Mouse (Mus musculus): ENCODE measurements around the gene Irs2. TPM values are rescaled to one million over a fixed set of nuclear protein-coding genes. Genes with fewer than 3 reads are reported as not detected.

The Irs2 gene
- 2.9 and 3.4 TPM in 2 replicates for polyA plus RNA-seq (2015; fragmentation: Nextera tagmentation; extraction: Ambion mirVana)

- peaks cover 58% of the 10 kb centered on the region for H3K4me1 ChIP-seq (replicated peaks)
- peak within 1 kb of the TSS; percentile 92 for H3K4me3 ChIP-seq (replicated peaks)
- ATAC-seq (ENCODE audit: low read depth) = peak; percentile 1; the same call in 1 of the 2 replicates
- WGBS (ENCODE audit: insufficient replicate concordance) = under 1% methylated on average over 64 of the region's 64 CpGs
- H3K9me3 ChIP-seq (replicated peaks) = no peaks in the 10 kb centered on the region
- peak within 1 kb of the TSS; percentile 97 for H3K9ac ChIP-seq
- DNase-seq = no peak
- peaks cover 6% of the 10 kb centered on the region; the same call in 1 of the 2 replicates for H3K27me3 ChIP-seq
- peaks cover 26% of the 10 kb centered on the region for H3K36me3 ChIP-seq
- peak within 1 kb of the TSS; percentile 97 for H3K4me2 ChIP-seq
- peak within 1 kb of the TSS; percentile 97 for H3K27ac ChIP-seq
These were observed at the start of gene Irs2 for GRCm38 (mm10) chr8:11008379-11008775. Gene Irs2 (minus strand): TSS chr8:11008458.

- H3K4me3 ChIP-seq (replicated peaks) = no peak overlapping the region
- no peak overlapping the region for H3K4me2 ChIP-seq
- no peak overlapping the region for H3K9ac ChIP-seq
- 62% methylated on average over 5 of the region's 5 CpGs for WGBS (ENCODE audit: insufficient replicate concordance)
- DNase-seq (no peak), ATAC-seq (ENCODE audit: low read depth) (no peak)
- H3K4me1 ChIP-seq (replicated peaks) = peaks cover 3% of the 10 kb centered on the region; the same call in 1 of the 2 replicates
- no peaks in the 10 kb centered on the region for H3K27me3 ChIP-seq
- H3K27ac ChIP-seq = no peak overlapping the region
- no peaks in the 10 kb centered on the region for H3K36me3 ChIP-seq
- H3K9me3 ChIP-seq (replicated peaks) = no peaks in the 10 kb centered on the region
These were observed 48.4 kb upstream of the Irs2 start for GRCm38 (mm10) chr8:11056665-11057064.

- H3K36me3 ChIP-seq = no peaks in the 10 kb centered on the region
- no peaks in the 10 kb centered on the region for H3K9me3 ChIP-seq (replicated peaks)
- H3K27ac ChIP-seq = no peak overlapping the region
- no peak overlapping the region for H3K9ac ChIP-seq
- no peak for DNase-seq
- H3K4me1 ChIP-seq (replicated peaks) = peaks cover 3% of the 10 kb centered on the region; the same call in 1 of the 2 replicates
- H3K27me3 ChIP-seq = no peaks in the 10 kb centered on the region
- 68% methylated on average over 8 of the region's 8 CpGs for WGBS (ENCODE audit: insufficient replicate concordance)
- no peak overlapping the region for H3K4me3 ChIP-seq (replicated peaks)
- ATAC-seq (ENCODE audit: low read depth) = no peak
- no peak overlapping the region for H3K4me2 ChIP-seq
These were observed 47.9 kb upstream of the Irs2 start for GRCm38 (mm10) chr8:11056175-11056563.

GRCm38 (mm10) chr8:11055557-11056174 lies 47.4 kb upstream of the Irs2 start:
- H3K4me3 ChIP-seq (replicated peaks) = no peak overlapping the region
- no peak overlapping the region for H3K27ac ChIP-seq
- DNase-seq = no peak
- H3K27me3 ChIP-seq = no peaks in the 10 kb centered on the region
- WGBS (ENCODE audit: insufficient replicate concordance) = 63% methylated on average over 16 of the region's 16 CpGs
- H3K9me3 ChIP-seq (replicated peaks) = no peaks in the 10 kb centered on the region
- no peaks in the 10 kb centered on the region for H3K36me3 ChIP-seq
- H3K4me1 ChIP-seq (replicated peaks) = peaks cover 3% of the 10 kb centered on the region; the same call in 1 of the 2 replicates
- no peak overlapping the region for H3K4me2 ChIP-seq
- peak; percentile 79 for ATAC-seq (ENCODE audit: low read depth)
- no peak overlapping the region for H3K9ac ChIP-seq

GRCm38 (mm10) chr8:11049835-11050234 lies 41.6 kb upstream of the Irs2 start:
- Histone ChIP-seq H3K4me3 (replicated peaks) (no peak overlapping the region), H3K27ac (no peak overlapping the region), H3K36me3 (no peaks in the 10 kb centered on the region), H3K27me3 (no peaks in the 10 kb centered on the region), H3K4me2 (no peak overlapping the region), H3K9ac (no peak overlapping the region), H3K9me3 (replicated peaks) (no peaks in the 10 kb centered on the region), H3K4me1 (replicated peaks) (0 out of 2 replicates have a peak, but pooled peaks cover 4% of the 10 kb centered on the region)
- WGBS (ENCODE audit: insufficient replicate concordance) = 30% methylated on average over 5 of the region's 5 CpGs
- DNase-seq (no peak), ATAC-seq (ENCODE audit: low read depth) (no peak)

GRCm38 (mm10) chr8:11047812-11048211 lies 39.6 kb upstream of the Irs2 start:
- Histone ChIP-seq H3K4me1 (replicated peaks) (peaks cover 10% of the 10 kb centered on the region), H3K9ac (no peak overlapping the region), H3K9me3 (replicated peaks) (no peaks in the 10 kb centered on the region), H3K27ac (no peak overlapping the region), H3K27me3 (no peaks in the 10 kb centered on the region), H3K4me3 (replicated peaks) (no peak overlapping the region), H3K4me2 (no peak overlapping the region), H3K36me3 (no peaks in the 10 kb centered on the region)
- DNase-seq (peak; percentile 59), ATAC-seq (ENCODE audit: low read depth) (peak; percentile 63)
- 11% methylated on average over 1 of the region's 1 CpGs for WGBS (ENCODE audit: insufficient replicate concordance)

GRCm38 (mm10) chr8:11044660-11045059 lies 36.4 kb upstream of the Irs2 start:
- no peak overlapping the region for H3K9ac ChIP-seq
- no peak overlapping the region for H3K4me3 ChIP-seq (replicated peaks)
- no peak overlapping the region for H3K4me2 ChIP-seq
- 0 out of 2 replicates have a peak, but pooled peaks cover 6% of the 10 kb centered on the region for H3K27me3 ChIP-seq
- H3K27ac ChIP-seq = no peak overlapping the region
- ATAC-seq (ENCODE audit: low read depth) (no peak), DNase-seq (no peak)
- no peaks in the 10 kb centered on the region for H3K36me3 ChIP-seq
- WGBS (ENCODE audit: insufficient replicate concordance) = 76% methylated on average over 11 of the region's 11 CpGs
- H3K4me1 ChIP-seq (replicated peaks) = peaks cover 14% of the 10 kb centered on the region
- H3K9me3 ChIP-seq (replicated peaks) = no peaks in the 10 kb centered on the region

- 86% methylated on average over 4 of the region's 4 CpGs for WGBS (ENCODE audit: insufficient replicate concordance)
- Histone ChIP-seq H3K4me2 (no peak overlapping the region), H3K36me3 (no peaks in the 10 kb centered on the region), H3K27ac (no peak overlapping the region), H3K9me3 (replicated peaks) (no peaks in the 10 kb centered on the region), H3K27me3 (0 out of 2 replicates have a peak, but pooled peaks cover 6% of the 10 kb centered on the region), H3K4me1 (replicated peaks) (peaks cover 14% of the 10 kb centered on the region), H3K9ac (no peak overlapping the region), H3K4me3 (replicated peaks) (no peak overlapping the region)
- ATAC-seq (ENCODE audit: low read depth) (no peak), DNase-seq (no peak)
These were observed 35.3 kb upstream of the Irs2 start for GRCm38 (mm10) chr8:11043591-11043990.

GRCm38 (mm10) chr8:11042872-11043587 lies 34.8 kb upstream of the Irs2 start:
- Histone ChIP-seq H3K4me2 (no peak overlapping the region), H3K9me3 (replicated peaks) (no peaks in the 10 kb centered on the region), H3K27ac (no peak overlapping the region), H3K27me3 (0 out of 2 replicates have a peak, but pooled peaks cover 6% of the 10 kb centered on the region), H3K9ac (no peak overlapping the region), H3K4me3 (replicated peaks) (no peak overlapping the region), H3K36me3 (no peaks in the 10 kb centered on the region), H3K4me1 (replicated peaks) (peaks cover 14% of the 10 kb centered on the region)
- ATAC-seq (ENCODE audit: low read depth) (0 out of 2 replicates have a peak, but pooled peaks have one; percentile 13), DNase-seq (no peak)
- 65% methylated on average over 9 of the region's 9 CpGs for WGBS (ENCODE audit: insufficient replicate concordance)

- Histone ChIP-seq H3K4me2 (no peak overlapping the region), H3K9me3 (replicated peaks) (no peaks in the 10 kb centered on the region), H3K4me1 (replicated peaks) (peaks cover 10% of the 10 kb centered on the region), H3K9ac (no peak overlapping the region), H3K27ac (no peak overlapping the region), H3K36me3 (no peaks in the 10 kb centered on the region), H3K27me3 (peaks cover 6% of the 10 kb centered on the region; the same call in 1 of the 2 replicates), H3K4me3 (replicated peaks) (no peak overlapping the region)
- ATAC-seq (ENCODE audit: low read depth) (no peak), DNase-seq (no peak)
- WGBS (ENCODE audit: insufficient replicate concordance) = 58% methylated on average over 7 of the region's 7 CpGs
These were observed 31.8 kb upstream of the Irs2 start for GRCm38 (mm10) chr8:11040088-11040487.

GRCm38 (mm10) chr8:11038788-11039187 lies 30.5 kb upstream of the Irs2 start:
- peaks cover 6% of the 10 kb centered on the region; the same call in 1 of the 2 replicates for H3K27me3 ChIP-seq
- peaks cover 10% of the 10 kb centered on the region for H3K4me1 ChIP-seq (replicated peaks)
- H3K36me3 ChIP-seq = no peaks in the 10 kb centered on the region
- no peak overlapping the region for H3K27ac ChIP-seq
- WGBS (ENCODE audit: insufficient replicate concordance) = 52% methylated on average over 5 of the region's 5 CpGs
- ATAC-seq (ENCODE audit: low read depth) (no peak), DNase-seq (no peak)
- no peak overlapping the region for H3K4me3 ChIP-seq (replicated peaks)
- H3K9ac ChIP-seq = no peak overlapping the region
- no peak overlapping the region for H3K4me2 ChIP-seq
- H3K9me3 ChIP-seq (replicated peaks) = no peaks in the 10 kb centered on the region

All from liver, embryonic 13.5 days (tissue).